Mouse (Mus musculus): ENCODE data around the gene Abcc10. TPM values are rescaled to one million over a fixed set of nuclear protein-coding genes. Genes with fewer than 3 reads are reported as not detected.

Abcc10 gene
- total and polyA plus RNA-seq, 2 experiments from 2014 or later, result 8.4 to 12.2 TPM

- ATAC-seq (ENCODE audit: low FRiP score), result no peak
- Histone ChIP-seq H3K36me3 (ENCODE audit: insufficient read depth, low read length) (peaks cover 9% of the 10 kb centered on the region; the same call in 1 of the 2 replicates), H3K4me3 (ENCODE audit: low read depth, low read length) (no peak overlapping the region), H3K27ac (ENCODE audit: low read depth, low read length) (no peak overlapping the region), H3K27me3 (ENCODE audit: insufficient read depth, low read length) (no peaks in the 10 kb centered on the region), H3K9me3 (ENCODE audit: low read length) (no peaks in the 10 kb centered on the region), H3K4me1 (ENCODE audit: insufficient read depth, low read length) (no peaks in the 10 kb centered on the region), H3K4me2 (ENCODE audit: low read depth, low read length, poor library complexity, severe bottlenecking) (no peak overlapping the region), H3K9ac (replicated peaks; ENCODE audit: low read length, poor library complexity, severe bottlenecking) (no peak overlapping the region)
- TF ChIP-seq CTCF (IDR thresholded peaks at IDR 0.05), result no peak
- 93% methylated on average over 10 of the region's 10 CpGs for WGBS
- DNase-seq (ENCODE audit: low spot score), result no peak
Measured at GRCm38 (mm10) chr17:46275506-46275905, 52.6 kb downstream of the Abcc10 start.

- TF ChIP-seq CTCF (IDR thresholded peaks at IDR 0.05), result no peak
- Histone ChIP-seq H3K4me3 (ENCODE audit: low read depth, low read length) (no peak overlapping the region), H3K4me1 (ENCODE audit: insufficient read depth, low read length) (no peaks in the 10 kb centered on the region), H3K36me3 (ENCODE audit: insufficient read depth, low read length) (peaks cover 9% of the 10 kb centered on the region; the same call in 1 of the 2 replicates), H3K9me3 (ENCODE audit: low read length) (no peaks in the 10 kb centered on the region), H3K4me2 (ENCODE audit: low read depth, low read length, poor library complexity, severe bottlenecking) (no peak overlapping the region), H3K27me3 (ENCODE audit: insufficient read depth, low read length) (no peaks in the 10 kb centered on the region), H3K9ac (replicated peaks; ENCODE audit: low read length, poor library complexity, severe bottlenecking) (no peak overlapping the region), H3K27ac (ENCODE audit: low read depth, low read length) (no peak overlapping the region)
- WGBS, result 87% methylated on average over 6 of the region's 6 CpGs
- ATAC-seq (ENCODE audit: low FRiP score), result no peak
- no peak for DNase-seq (ENCODE audit: low spot score)
Measured at GRCm38 (mm10) chr17:46275034-46275433, 53.1 kb downstream of the Abcc10 start.

DNA sequence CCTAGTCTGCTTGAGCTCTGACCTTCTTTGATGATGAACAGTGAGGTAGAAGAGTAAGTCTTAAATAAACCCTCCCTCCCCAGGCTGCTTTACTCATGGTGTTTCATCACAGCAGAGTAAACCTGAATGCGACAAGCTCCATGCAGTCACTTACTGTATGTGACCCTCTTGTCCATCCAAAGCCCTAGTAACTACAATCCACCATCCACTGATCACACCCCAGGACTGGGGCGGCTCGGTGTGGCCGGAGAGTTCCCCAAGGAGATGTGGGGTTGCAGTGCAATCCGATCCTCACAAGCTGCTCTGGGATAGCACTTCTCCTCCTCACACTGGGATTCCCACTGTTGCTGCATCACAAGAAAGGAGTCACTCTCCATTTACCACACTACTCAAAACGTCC, 53.7 kb downstream of the Abcc10 start:
- 81% methylated on average over 6 of the region's 6 CpGs for WGBS
- no peak overlapping the region for H3K4me3 ChIP-seq (ENCODE audit: low read depth, low read length)
- H3K36me3 ChIP-seq (ENCODE audit: insufficient read depth, low read length), result peaks cover 9% of the 10 kb centered on the region; the same call in 1 of the 2 replicates
- 0 out of 2 replicates have a peak overlapping the region, but pooled peaks have one; percentile 19 for H3K9ac ChIP-seq (replicated peaks; ENCODE audit: low read length, poor library complexity, severe bottlenecking)
- H3K27me3 ChIP-seq (ENCODE audit: insufficient read depth, low read length), result no peaks in the 10 kb centered on the region
- TF ChIP-seq CTCF (IDR thresholded peaks at IDR 0.05), result no peak
- no peak overlapping the region for H3K27ac ChIP-seq (ENCODE audit: low read depth, low read length)
- no peaks in the 10 kb centered on the region for H3K4me1 ChIP-seq (ENCODE audit: insufficient read depth, low read length)
- no peak for DNase-seq (ENCODE audit: low spot score)
- H3K4me2 ChIP-seq (ENCODE audit: low read depth, low read length, poor library complexity, severe bottlenecking), result no peak overlapping the region
- no peaks in the 10 kb centered on the region for H3K9me3 ChIP-seq (ENCODE audit: low read length)
- no peak for ATAC-seq (ENCODE audit: low FRiP score)

- no peaks in the 10 kb centered on the region for H3K4me1 ChIP-seq (ENCODE audit: insufficient read depth, low read length)
- 54% methylated on average over 1 of the region's 1 CpGs for WGBS
- H3K9me3 ChIP-seq (ENCODE audit: low read length), result no peaks in the 10 kb centered on the region
- DNase-seq (ENCODE audit: low spot score), result no peak
- no peak for TF ChIP-seq CTCF (IDR thresholded peaks at IDR 0.05)
- no peak overlapping the region; the same call in 1 of the 2 replicates for H3K9ac ChIP-seq (replicated peaks; ENCODE audit: low read length, poor library complexity, severe bottlenecking)
- no peak overlapping the region for H3K4me2 ChIP-seq (ENCODE audit: low read depth, low read length, poor library complexity, severe bottlenecking)
- ATAC-seq (ENCODE audit: low FRiP score), result no peak
- no peaks in the 10 kb centered on the region for H3K27me3 ChIP-seq (ENCODE audit: insufficient read depth, low read length)
- H3K36me3 ChIP-seq (ENCODE audit: insufficient read depth, low read length), result peaks cover 9% of the 10 kb centered on the region; the same call in 1 of the 2 replicates
- H3K4me3 ChIP-seq (ENCODE audit: low read depth, low read length), result no peak overlapping the region
- H3K27ac ChIP-seq (ENCODE audit: low read depth, low read length), result no peak overlapping the region
Measured at GRCm38 (mm10) chr17:46273803-46274236, 54.3 kb downstream of the Abcc10 start.

GRCm38 (mm10) chr17:46272675-46273074, 55.5 kb downstream of the Abcc10 start:
- no peaks in the 10 kb centered on the region for H3K9me3 ChIP-seq (ENCODE audit: low read length)
- no peaks in the 10 kb centered on the region for H3K27me3 ChIP-seq (ENCODE audit: insufficient read depth, low read length)
- H3K9ac ChIP-seq (replicated peaks; ENCODE audit: low read length, poor library complexity, severe bottlenecking), result no peak overlapping the region
- H3K4me3 ChIP-seq (ENCODE audit: low read depth, low read length), result no peak overlapping the region
- no peak overlapping the region for H3K4me2 ChIP-seq (ENCODE audit: low read depth, low read length, poor library complexity, severe bottlenecking)
- H3K4me1 ChIP-seq (ENCODE audit: insufficient read depth, low read length), result no peaks in the 10 kb centered on the region
- 0 out of 2 replicates have a peak, but pooled peaks cover 2% of the 10 kb centered on the region for H3K36me3 ChIP-seq (ENCODE audit: insufficient read depth, low read length)
- DNase-seq (ENCODE audit: low spot score), result no peak
- WGBS, result 89% methylated on average over 5 of the region's 5 CpGs
- TF ChIP-seq CTCF (IDR thresholded peaks at IDR 0.05), result no peak
- H3K27ac ChIP-seq (ENCODE audit: low read depth, low read length), result no peak overlapping the region
- no peak for ATAC-seq (ENCODE audit: low FRiP score)

DNA sequence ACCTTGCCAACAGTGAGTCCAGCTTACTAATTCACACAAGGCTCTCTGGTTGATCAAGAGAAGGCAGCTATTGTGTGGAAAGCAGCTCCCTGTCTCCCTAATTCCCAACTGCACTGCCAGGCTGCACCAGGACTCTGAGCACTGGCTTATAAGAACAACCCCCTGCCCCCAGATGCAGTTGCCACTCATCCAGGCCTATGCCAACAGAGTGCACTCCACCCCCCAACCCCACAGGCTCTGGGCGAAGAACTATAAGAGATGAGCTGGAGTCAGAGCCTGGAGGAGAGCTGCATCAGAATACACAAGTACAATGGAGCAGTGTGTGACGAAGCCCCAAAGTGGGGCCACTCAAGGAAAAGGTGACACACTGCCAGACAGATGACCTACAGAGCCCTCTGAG, 56.1 kb downstream of the Abcc10 start:
- TF ChIP-seq CTCF (IDR thresholded peaks at IDR 0.05), result no peak
- no peak overlapping the region for H3K27ac ChIP-seq (ENCODE audit: low read depth, low read length)
- H3K4me1 ChIP-seq (ENCODE audit: insufficient read depth, low read length), result no peaks in the 10 kb centered on the region
- no peak overlapping the region for H3K4me2 ChIP-seq (ENCODE audit: low read depth, low read length, poor library complexity, severe bottlenecking)
- 0 out of 2 replicates have a peak, but pooled peaks have one; percentile 34 for ATAC-seq (ENCODE audit: low FRiP score)
- DNase-seq (ENCODE audit: low spot score), result no peak
- 0 out of 2 replicates have a peak, but pooled peaks cover 2% of the 10 kb centered on the region for H3K36me3 ChIP-seq (ENCODE audit: insufficient read depth, low read length)
- H3K4me3 ChIP-seq (ENCODE audit: low read depth, low read length), result no peak overlapping the region
- H3K9me3 ChIP-seq (ENCODE audit: low read length), result no peaks in the 10 kb centered on the region
- WGBS, result 75% methylated on average over 2 of the region's 2 CpGs
- no peaks in the 10 kb centered on the region for H3K27me3 ChIP-seq (ENCODE audit: insufficient read depth, low read length)
- H3K9ac ChIP-seq (replicated peaks; ENCODE audit: low read length, poor library complexity, severe bottlenecking), result no peak overlapping the region

Data from midbrain, postnatal 0 days (tissue).